Mouse (Mus musculus) limb, embryonic 11.5 days (tissue): ENCODE data around the gene Fpgt. TPM values are rescaled to one million over a fixed set of nuclear protein-coding genes. Genes with fewer than 3 reads are reported as not detected.

Source experiments
- polyA plus RNA-seq: library from polyadenylated mRNA; unstranded; fragments of >200 nt; fragmentation: Nextera tagmentation; extraction: Ambion mirVana; gene quantifications from 2 replicates; pipeline ENCODE4 v1.2.1, GENCODE M21; 2014

Fpgt gene
- polyA plus RNA-seq, 1 experiment from 2014 or later = 16.8 TPM

Other genes with a start within 250 kb of the Fpgt start
- not detected in 2 replicates for gene Tnni3k, start 38.0 kb downstream of the Fpgt start, polyA plus RNA-seq
- gene Lrriq3, start within 50 bp of the Fpgt start, polyA plus RNA-seq = 0.51 and 0.92 TPM in 2 replicates